Mouse (Mus musculus) ZHBTc4 (cell line): ENCODE measurements around the gene Gbp9.
"Not testable (repeated sequence)": the region's sequence is repeated elsewhere in the genome, so short reads cannot be mapped to it uniquely, and the experiment has no call there.

Source experiments
- DNase-seq: peaks from one replicate; pipeline ENCODE4 v3.0.0-alpha.2; 2011; ENCODE audit warnings: low read depth, low spot score

Gene Gbp9

DNA sequence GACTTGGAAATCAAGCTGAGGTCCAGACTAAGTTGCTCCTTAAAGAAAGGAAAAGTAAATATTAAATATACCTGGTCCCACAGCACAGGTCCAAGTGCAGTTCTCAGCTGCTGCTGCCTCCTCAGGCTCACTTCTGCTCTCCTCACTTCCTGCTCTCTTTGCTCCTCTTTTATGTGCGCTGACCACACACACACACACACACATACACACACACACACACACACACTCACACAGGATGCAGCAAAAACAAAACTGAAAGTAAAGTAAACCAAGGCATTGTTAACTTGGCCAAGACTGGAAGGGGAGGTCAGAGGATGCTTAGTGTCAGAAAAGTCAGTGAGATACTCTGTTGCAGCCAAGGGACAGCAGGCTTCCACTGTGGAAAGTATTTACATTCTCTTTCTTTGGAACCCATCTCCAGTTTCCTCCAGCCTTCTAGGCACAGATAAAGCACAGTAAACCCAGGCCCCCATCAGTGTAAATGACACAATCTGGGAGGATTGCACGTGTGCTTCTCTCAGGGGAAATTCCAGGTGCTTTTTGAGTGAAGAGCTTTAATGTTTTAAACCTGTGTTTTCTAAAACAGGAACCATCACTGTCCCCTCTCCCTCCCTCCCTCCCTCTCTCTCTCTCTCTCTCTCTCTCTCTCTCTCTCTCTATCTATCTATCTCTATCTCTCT lies at the start of gene Gbp9, which contains the start of the genes Gbp8 and Gbp4:
Gene Gbp9 (minus strand): TSS at position 131 of the 680 bp plus-strand sequence.
Gene Gbp8 (minus strand): TSS at position 132 of the 680 bp plus-strand sequence.
Gene Gbp4 (minus strand): TSS at position 178 of the 680 bp plus-strand sequence.
- DNase-seq, result peak; percentile 7

- DNase-seq, result peak; percentile 64
These were observed 42.1 kb upstream of the Gbp9 start for GRCm38 (mm10) chr5:105181446-105181845.

GRCm38 (mm10) chr5:105156582-105156981 lies 17.2 kb upstream of the Gbp9 start:
- no peak for DNase-seq

GRCm38 (mm10) chr5:105154049-105154448 lies 14.7 kb upstream of the Gbp9 start:
- DNase-seq, result no peak

DNA sequence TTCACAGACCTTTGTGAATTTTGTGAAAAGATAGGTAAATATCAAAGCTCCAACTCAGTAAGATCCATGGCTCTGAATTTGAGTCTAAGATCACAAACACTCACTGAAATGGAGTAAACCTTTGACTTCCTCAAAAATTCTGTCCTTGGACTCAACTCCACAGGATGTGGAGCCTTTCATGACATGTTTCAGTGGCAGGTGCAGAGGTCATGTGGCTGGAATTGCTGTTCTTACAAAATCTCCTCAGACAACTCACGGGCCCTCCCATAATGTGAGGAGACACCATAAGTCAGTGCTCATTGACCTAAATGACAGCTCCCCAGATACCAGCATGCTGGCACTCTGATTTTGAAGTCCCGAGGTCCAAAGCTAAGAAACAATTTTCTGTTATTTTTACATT lies 8.7 kb upstream of the Gbp9 start:
- not testable (repeated sequence) for DNase-seq

DNA sequence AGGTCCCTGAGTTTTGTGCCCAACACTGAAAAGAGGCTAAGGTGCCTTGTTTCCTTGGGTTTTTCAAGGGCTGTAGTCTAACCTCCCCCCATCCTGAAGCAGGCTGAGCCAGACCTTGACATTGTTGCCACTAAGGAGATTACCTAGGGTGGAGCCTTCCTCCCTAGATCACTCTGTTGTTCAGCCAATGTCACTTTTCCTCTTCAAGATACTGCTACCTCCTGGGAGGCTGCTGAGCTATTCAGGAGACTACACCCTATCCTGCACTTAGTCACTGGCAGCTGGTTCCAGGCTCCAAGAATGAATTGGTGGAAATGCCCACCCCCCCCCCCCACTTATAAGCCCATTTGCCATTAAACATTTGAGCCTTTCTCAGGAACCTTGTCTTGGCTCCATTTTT lies 7.1 kb upstream of the Gbp9 start:
- peak; percentile 71 for DNase-seq

DNA sequence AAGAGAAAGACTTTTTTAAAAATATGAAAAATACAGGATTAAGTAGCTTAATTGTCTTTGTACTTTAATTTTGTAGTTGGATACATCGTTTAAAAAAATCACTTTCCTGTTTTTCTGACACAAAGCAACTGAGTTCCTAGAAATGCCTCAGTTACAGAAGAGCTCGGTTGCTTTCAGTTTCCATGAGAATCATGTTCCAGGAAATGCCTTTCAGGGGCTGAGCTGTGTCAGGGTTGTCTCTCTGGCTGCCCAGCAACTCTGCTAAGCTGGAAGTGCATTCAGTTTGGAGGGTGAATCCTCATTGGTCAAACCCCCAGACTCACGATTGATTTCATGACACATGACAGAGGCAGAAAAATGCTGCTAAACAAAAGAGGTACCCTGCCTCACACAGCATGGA lies 6.4 kb upstream of the Gbp9 start:
- DNase-seq, result not testable (repeated sequence)

GRCm38 (mm10) chr5:105140089-105140810 lies 911 bp upstream of the Gbp9 start:
- DNase-seq, result peak; percentile 75

GRCm38 (mm10) chr5:105138906-105139305 lies 433 bp downstream of the Gbp9 start:
- DNase-seq, result peak; percentile 4

DNA sequence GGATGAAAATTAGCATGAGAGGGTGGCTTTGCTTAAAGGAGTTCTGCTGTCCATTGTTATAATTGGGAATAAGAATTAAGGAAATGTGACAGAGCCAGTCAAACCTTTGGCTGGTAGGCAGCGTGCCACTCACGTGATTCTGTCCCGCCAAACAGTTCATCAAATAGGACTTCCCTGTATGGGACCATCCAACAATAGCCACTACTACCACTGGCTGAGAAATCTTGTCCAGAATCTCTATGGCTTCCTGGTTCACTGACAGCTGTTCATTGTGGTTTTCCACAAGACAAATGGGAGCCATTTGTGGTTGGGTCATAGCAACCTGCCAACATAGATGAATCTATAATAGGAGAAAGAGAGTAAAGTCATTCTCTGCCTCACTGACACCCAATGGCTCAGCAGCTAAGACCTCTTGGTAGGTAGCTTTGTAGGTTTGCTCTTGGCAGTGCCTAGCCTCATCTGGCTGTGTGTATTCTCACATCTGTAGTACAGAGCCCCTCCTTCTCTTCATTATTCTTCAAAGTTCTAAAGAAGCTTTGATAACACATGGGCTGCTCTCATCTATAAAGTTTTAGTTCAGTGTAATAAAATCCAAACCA lies 2.5 kb downstream of the Gbp9 start:
- not testable (repeated sequence) for DNase-seq

GRCm38 (mm10) chr5:105121731-105122130 lies 17.6 kb downstream of the Gbp9 start:
- not testable (repeated sequence) for DNase-seq

DNA sequence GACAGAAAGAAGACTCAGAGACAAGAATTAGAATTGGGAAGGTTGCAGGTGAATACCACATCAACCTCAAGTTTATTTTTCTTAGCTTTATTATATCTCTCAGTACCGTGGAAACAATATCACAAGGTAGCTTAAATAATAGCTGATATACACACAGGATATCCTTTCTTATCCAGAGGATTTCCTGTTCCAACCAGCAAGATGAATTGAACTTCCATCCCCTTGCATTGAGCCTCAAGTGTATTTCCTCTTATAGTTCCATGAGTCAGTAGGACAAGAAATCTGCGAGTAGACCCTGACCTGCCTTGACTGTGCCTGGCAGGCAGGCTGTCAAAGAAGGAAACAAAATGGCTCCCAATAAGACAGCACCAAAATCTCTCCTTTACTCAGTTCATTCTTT lies 23.6 kb downstream of the Gbp9 start:
- DNase-seq, result no peak

DNA sequence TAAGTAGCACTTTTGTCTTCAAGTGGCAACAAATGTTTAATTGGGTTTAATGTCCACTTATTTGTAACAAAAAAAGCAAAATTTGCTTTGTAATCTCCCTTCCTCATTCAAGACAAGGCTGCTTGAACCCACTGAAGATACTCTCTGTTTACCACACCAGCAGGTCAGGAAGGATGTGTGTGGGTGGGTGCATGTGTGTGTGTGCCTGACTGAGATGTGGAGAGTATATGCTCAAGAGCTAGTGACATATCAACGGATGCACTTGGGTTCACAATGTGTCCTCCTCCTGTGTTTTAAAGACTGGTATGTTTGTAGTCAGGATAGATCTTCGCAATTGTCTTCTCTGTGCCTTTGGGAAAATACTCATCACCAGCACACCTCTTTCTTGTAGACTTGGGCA lies 24.6 kb downstream of the Gbp9 start:
- no peak for DNase-seq

DNA sequence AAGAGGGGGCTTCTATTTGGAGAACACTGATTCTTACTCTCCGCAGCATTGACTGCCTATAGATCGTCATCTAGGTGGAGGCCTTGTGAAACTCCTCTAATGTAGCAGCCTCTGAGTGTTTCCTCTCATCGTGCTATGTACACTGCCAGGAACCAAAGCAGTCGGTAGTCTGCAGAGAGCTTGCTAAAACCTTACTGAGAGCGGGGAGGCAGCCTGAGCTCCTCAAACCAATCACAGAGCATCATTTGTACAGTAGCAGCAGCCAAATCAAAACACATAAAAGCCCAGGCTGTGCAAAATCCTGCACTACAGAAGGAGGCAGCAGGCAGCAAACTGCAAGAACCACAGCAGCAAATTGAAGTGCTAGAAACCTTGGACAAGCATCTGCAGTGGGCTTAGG lies 25.7 kb downstream of the Gbp9 start:
- DNase-seq, result no peak

DNA sequence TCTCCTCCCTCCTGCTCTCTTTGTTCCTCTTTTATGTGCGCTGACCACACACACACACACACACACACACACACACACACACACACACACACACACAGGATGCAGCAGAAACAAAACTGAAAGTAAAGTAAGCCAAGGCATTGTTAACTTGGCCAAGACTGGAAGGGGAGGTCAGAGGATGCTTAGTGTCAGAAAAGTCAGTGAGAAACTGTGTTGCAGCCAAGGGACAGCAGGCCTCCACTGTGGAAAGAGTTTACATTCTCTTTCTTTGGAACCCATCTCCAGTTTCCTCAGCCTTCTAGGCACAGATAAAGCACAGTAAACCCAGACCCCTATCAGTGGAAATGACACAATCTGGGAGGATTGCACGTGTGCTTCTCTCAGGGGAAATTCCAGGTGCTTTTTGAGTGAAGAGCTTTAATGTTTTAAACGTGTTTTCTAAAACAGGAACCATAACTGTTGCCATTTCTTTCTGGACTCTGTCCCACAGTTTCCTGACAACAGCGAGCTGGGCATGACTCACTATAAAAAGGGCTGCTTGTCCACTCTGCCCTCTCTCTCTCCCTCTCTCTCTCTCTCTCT lies 29.0 kb downstream of the Gbp9 start:
- DNase-seq, result peak; percentile 12

GRCm38 (mm10) chr5:105109775-105110174 lies 29.6 kb downstream of the Gbp9 start:
- not testable (repeated sequence) for DNase-seq

DNA sequence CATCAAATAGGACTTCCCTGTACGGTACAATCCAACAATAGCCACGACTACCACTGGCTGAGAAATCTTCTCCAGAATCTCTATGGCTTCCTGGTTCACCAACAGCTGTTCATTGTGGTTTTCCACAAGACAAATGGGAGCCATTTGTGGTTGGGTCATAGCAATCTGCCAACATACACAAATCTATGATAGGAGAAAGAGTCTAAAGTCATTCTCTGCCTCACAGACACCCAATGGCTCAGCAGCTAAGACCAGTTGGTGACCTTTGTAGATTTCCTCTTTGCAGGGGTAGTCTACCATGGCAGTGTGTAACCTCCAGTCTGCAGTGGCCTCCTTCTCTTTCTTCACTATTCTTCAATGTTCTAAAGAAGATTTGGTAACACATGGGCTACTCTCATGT lies 33.6 kb downstream of the Gbp9 start:
- DNase-seq, result not testable (repeated sequence)

DNA sequence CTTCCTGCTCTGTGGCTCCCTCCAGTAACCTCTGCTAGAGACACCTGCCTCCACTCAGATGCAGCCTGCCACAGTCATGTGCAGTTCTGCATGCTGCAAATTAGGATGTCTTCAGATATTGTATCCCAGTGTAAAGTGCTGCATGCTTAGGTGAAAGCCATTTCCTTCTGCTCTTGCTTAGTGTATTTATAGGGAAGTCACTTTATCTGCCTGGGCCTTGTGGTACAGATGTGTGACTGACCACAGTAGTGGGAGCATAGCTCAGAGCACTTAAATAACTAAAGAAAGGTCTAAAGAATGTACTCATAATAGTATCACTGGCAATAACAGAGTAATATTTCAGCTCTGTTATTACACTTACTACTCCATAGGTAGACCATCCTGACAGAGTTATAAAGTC lies 57.4 kb downstream of the Gbp9 start:
- DNase-seq, result no peak

GRCm38 (mm10) chr5:105068356-105068755 lies 71.0 kb downstream of the Gbp9 start:
- not testable (repeated sequence) for DNase-seq

DNA sequence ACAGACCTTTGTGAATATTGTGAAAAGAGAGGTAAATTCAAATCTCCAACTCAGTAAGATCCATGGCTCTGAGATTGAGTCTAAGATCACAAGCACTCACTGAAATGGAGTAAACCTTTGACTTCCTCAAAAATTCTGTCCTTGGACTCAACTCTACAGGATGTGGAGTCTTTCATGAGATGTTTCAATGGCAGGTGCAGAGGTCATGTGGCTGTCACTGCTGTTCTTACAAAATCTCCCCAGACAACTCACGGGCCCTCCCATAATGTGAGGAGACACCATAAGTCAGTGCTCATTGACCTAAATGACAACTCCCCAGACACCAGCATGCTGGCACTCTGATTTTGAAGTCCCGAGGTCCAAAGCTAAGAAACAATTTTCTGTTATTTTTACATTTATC lies 74.9 kb downstream of the Gbp9 start:
- not testable (repeated sequence) for DNase-seq

GRCm38 (mm10) chr5:105063321-105063720 lies 76.0 kb downstream of the Gbp9 start:
- DNase-seq, result peak; percentile 1

GRCm38 (mm10) chr5:105062403-105062802 lies 76.9 kb downstream of the Gbp9 start:
- not testable (repeated sequence) for DNase-seq
